Mouse (Mus musculus) midbrain, embryonic 15.5 days (tissue): ENCODE results near the gene Mfsd14a. TPM values are rescaled to one million over a fixed set of nuclear protein-coding genes. Genes with fewer than 3 reads are reported as not detected.

ENCODE experiments used
- polyA plus RNA-seq: library from polyadenylated mRNA; unstranded; fragments of >200 nt; fragmentation: Nextera tagmentation; extraction: Ambion mirVana; gene quantifications from 2 replicates; pipeline ENCODE4 v1.2.1, GENCODE M21; 2015

The Mfsd14a gene
- polyA plus RNA-seq, 1 experiment from 2014 or later: 64.0 TPM

Other genes starting within 250 kb of the Mfsd14a start
- 3.3 and 4.4 TPM in 2 replicates for gene Cdc14a, start 238.6 kb downstream of the Mfsd14a start, polyA plus RNA-seq
- 112 and 115 TPM in 2 replicates for gene Rtca, start 154.5 kb downstream of the Mfsd14a start, polyA plus RNA-seq
- 10.8 and 12.4 TPM in 2 replicates for gene Dbt, start 149.6 kb downstream of the Mfsd14a start, polyA plus RNA-seq
- gene Lrrc39, start 99.7 kb downstream of the Mfsd14a start, polyA plus RNA-seq: 0.35 and 0.50 TPM in 2 replicates
- gene Sass6, start 67.7 kb downstream of the Mfsd14a start, polyA plus RNA-seq: 12.5 and 13.9 TPM in 2 replicates
- gene Trmt13, start 48.1 kb downstream of the Mfsd14a start, polyA plus RNA-seq: 23.9 and 31.3 TPM in 2 replicates
- gene Gm43191, start 18.6 kb upstream of the Mfsd14a start, polyA plus RNA-seq: not detected in 2 replicates
- gene Slc35a3, start 50.2 kb upstream of the Mfsd14a start, polyA plus RNA-seq: 8.1 and 8.5 TPM in 2 replicates
- 15.8 and 17.6 TPM in 2 replicates for gene Agl, start 145.5 kb upstream of the Mfsd14a start, polyA plus RNA-seq
- gene Frrs1, start 196.8 kb upstream of the Mfsd14a start, polyA plus RNA-seq: 6.5 and 6.8 TPM in 2 replicates